Mouse (Mus musculus) midbrain, embryonic 14.5 days (tissue): ENCODE measurements at regions not wholly inside any gene's neighbourhood (a gene's known extent, or its start where the extent isn't known, plus 50 kb on each side); places are given as distances from the start of the nearest gene placed in this dataset.

ENCODE experiments used
- ATAC-seq: fragments of 200-750 bp; cut with Nextera tagmentation; 2 replicates; pipeline ENCODE4 v1.8.0; 2017; ENCODE audit warnings: moderate number of reproducible peaks, moderate library complexity; ENCODE audit not compliant: low FRiP score, low TSS enrichment
- DNase-seq: peaks from one replicate; pipeline ENCODE4 v3.0.0-alpha.2; 2015
- H3K27ac ChIP-seq: fragments of 300-500 bp; sonication (generic); replicated peaks from 2 replicates; pipeline ENCODE4 v1.5.1; 2014; ENCODE audit warnings: mild to moderate bottlenecking, low read depth, low read length, moderate library complexity
- H3K27me3 ChIP-seq: fragments of 300-500 bp; sonication (generic); 2 replicates; pipeline ENCODE4 v1.6.1; 2014; ENCODE audit warnings: low read length, control low read depth, mixed read lengths; ENCODE audit not compliant: control insufficient read depth, insufficient read depth
- H3K36me3 ChIP-seq: fragments of 300-500 bp; sonication (generic); 2 replicates; pipeline ENCODE4 v1.6.1; 2014; ENCODE audit warnings: low read length, control low read depth; ENCODE audit not compliant: control insufficient read depth, insufficient read depth
- H3K4me1 ChIP-seq: fragments of 300-500 bp; sonication (generic); 2 replicates; pipeline ENCODE4 v1.6.1; 2014; ENCODE audit warnings: mild to moderate bottlenecking, antibody characterized with exemption, low read length, control low read depth; ENCODE audit not compliant: control insufficient read depth, insufficient read depth
- H3K4me2 ChIP-seq: fragments of 300-500 bp; sonication (generic); 2 replicates; pipeline ENCODE4 v1.6.1; 2014; ENCODE audit warnings: mild to moderate bottlenecking, low read length, moderate library complexity
- H3K4me3 ChIP-seq: fragments of 300-500 bp; sonication (generic); replicated peaks from 2 replicates; pipeline ENCODE4 v1.5.1; 2014; ENCODE audit warnings: low read depth, low read length
- H3K9ac ChIP-seq: fragments of 300-500 bp; sonication (generic); replicated peaks from 2 replicates; pipeline ENCODE4 v1.6.1; 2014; ENCODE audit warnings: mild to moderate bottlenecking, low read length, moderate library complexity
- H3K9me3 ChIP-seq: fragments of 300-500 bp; sonication (generic); 2 replicates; pipeline ENCODE4 v1.6.1; 2016; ENCODE audit warnings: low read length, control low read depth, mixed read lengths; ENCODE audit not compliant: control insufficient read depth
- WGBS: fragments of 180-500 bp; shearing (Covaris S2); extraction: QIAGEN DNeasy Blood & Tissue Kit; methylation state at CpG from one replicate; pipeline ENCODE4 v1.1.7; 2014; 5-methylcytosine and 5-hydroxymethylcytosine counted together

DNA sequence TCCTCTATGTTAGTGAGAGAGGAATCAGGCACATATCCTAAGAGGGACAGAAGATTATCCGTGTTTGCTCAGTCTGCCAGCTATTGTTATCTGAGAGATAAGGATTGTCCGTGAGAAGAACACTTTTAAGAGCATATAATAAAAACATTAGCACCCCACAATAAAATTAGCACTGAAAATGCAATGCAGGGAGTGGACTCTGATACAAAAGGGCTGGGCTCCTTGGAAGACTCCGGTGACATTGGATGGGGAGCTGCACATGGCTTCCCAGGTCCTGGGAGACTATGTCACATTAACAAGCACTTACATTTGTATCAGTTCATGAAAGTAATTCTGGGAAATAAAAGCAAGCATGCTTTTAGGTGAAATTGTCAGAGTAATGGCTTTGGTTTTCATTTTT is 238.6 kb upstream of the Map3k1 start:
- Histone ChIP-seq H3K4me2 (no peak overlapping the region), H3K4me1 (no peaks in the 10 kb centered on the region), H3K9me3 (no peaks in the 10 kb centered on the region), H3K4me3 (no peak overlapping the region), H3K9ac (no peak overlapping the region), H3K27me3 (no peaks in the 10 kb centered on the region), H3K36me3 (no peaks in the 10 kb centered on the region), H3K27ac (no peak overlapping the region)
- WGBS = 64% methylated on average over 3 of the region's 3 CpGs
- ATAC-seq = no peak
- no peak for DNase-seq

DNA sequence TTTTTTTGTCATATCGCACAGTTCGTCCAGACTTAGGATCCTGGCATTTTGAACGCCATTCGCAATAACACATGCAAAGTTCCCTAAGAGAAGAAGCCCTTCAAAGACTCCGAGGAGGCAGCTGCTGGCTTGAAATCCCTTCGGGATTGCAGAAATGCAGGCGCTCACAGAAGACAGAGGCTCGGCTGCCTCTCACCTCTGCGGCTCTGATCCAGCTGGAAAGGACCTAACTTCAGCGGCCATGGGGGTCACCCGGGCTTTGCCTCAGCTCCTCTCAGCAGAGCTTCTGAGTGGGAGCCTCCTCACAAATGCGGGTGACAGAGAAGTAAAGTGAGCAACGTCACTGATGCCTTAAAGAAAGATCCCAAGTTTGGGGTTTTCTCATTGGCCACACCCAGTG is 239.1 kb upstream of the Map3k1 start:
- ATAC-seq (no peak), DNase-seq (no peak)
- no peaks in the 10 kb centered on the region for H3K27me3 ChIP-seq
- no peaks in the 10 kb centered on the region for H3K4me1 ChIP-seq
- no peak overlapping the region for H3K9ac ChIP-seq
- no peaks in the 10 kb centered on the region for H3K36me3 ChIP-seq
- no peak overlapping the region for H3K4me3 ChIP-seq
- H3K27ac ChIP-seq = no peak overlapping the region
- no peak overlapping the region for H3K4me2 ChIP-seq
- no peaks in the 10 kb centered on the region for H3K9me3 ChIP-seq
- 77% methylated on average over 13 of the region's 13 CpGs for WGBS

DNA sequence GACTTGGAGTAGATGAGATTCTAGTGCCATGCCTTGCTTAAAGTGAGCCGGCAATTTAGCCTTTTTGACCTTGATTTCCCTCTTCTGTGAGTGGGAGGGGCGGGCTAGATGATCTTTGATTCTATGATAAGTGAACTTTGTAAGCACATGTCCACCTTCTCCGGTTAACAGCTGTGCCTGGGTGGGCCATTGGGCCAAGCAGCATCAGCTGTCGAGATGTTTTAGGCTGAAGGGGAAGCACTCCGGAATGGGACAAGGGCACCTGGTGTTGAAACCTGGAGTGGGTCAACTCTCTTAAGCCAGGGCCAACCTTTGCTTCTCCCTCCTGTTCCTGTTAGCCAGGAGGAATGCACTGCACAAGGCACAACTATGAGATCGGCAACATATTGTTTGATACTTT is 239.5 kb upstream of the Map3k1 start:
- no peak overlapping the region for H3K9ac ChIP-seq
- no peak overlapping the region for H3K4me3 ChIP-seq
- DNase-seq (no peak), ATAC-seq (no peak)
- 89% methylated on average over 6 of the region's 6 CpGs for WGBS
- H3K27me3 ChIP-seq = no peaks in the 10 kb centered on the region
- no peak overlapping the region for H3K4me2 ChIP-seq
- H3K27ac ChIP-seq = no peak overlapping the region
- H3K4me1 ChIP-seq = no peaks in the 10 kb centered on the region
- no peaks in the 10 kb centered on the region for H3K36me3 ChIP-seq
- no peaks in the 10 kb centered on the region for H3K9me3 ChIP-seq

DNA sequence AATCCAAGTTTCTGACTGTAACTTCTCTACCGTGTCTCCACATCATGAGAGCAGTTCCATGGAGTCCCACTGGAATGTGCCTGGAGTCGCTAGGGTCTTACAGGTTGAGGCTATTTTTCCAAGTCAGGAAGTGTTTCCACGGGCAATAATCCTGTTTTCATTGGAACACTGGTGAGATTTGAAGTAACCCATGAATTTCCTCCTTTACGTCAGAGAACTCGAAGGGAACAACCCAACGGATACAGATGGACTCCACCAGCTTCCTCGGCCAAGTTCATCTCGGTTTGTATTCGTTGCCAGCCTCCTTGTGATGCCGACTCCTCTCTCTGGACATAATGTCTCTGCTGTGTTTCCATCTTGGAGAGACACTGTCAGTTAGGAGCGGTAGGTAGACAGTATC is 237.4 kb upstream of the Ankrd55 start:
- ATAC-seq (no peak), DNase-seq (no peak)
- Histone ChIP-seq H3K27ac (no peak overlapping the region), H3K4me2 (no peak overlapping the region), H3K27me3 (no peaks in the 10 kb centered on the region), H3K36me3 (no peaks in the 10 kb centered on the region), H3K4me3 (no peak overlapping the region), H3K4me1 (no peaks in the 10 kb centered on the region), H3K9ac (no peak overlapping the region), H3K9me3 (no peaks in the 10 kb centered on the region)
- WGBS = 93% methylated on average over 11 of the region's 11 CpGs

DNA sequence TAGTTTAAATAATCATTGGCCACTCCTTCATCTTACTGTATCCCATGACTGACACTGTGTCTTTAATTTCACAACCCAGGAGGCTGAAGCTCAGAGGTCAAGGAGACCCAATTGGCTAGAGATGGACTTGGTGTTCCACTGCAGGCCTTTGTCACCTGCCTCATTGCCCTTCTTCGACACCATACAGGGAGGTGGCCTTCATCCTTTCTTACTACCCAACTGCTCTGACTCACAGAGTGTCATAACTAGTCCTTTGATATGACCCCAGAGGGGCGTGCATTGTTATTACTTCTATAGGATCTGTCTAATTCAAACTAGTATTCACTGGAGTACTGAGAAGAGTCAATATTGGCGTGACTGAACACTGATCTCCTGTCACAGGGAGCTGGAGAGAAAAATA is 236.2 kb upstream of the Ankrd55 start:
- no peak overlapping the region for H3K9ac ChIP-seq
- no peak for ATAC-seq
- H3K27ac ChIP-seq = no peak overlapping the region
- no peak for DNase-seq
- H3K27me3 ChIP-seq = no peaks in the 10 kb centered on the region
- no peak overlapping the region for H3K4me2 ChIP-seq
- WGBS = 83% methylated on average over 3 of the region's 3 CpGs
- H3K36me3 ChIP-seq = no peaks in the 10 kb centered on the region
- no peak overlapping the region for H3K4me3 ChIP-seq
- H3K9me3 ChIP-seq = no peaks in the 10 kb centered on the region
- H3K4me1 ChIP-seq = no peaks in the 10 kb centered on the region

DNA sequence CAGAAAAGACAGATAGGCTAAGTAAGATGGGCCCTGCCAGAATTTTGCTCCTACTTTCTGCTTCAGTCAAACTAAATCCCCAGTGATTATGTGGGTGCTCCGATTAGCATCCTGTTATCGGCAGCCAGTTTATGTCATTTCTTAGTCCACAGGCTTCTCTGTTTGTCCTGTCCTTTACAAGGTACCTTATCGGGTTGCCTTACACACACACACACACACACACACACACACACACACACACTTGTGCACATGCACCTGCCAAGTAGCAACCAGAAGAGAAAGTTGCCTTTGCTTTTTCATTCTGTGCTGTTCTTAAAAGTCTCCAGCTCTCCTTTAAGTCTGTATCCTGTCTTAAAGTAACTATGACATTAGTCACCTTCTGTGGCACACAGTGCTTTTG is 235.8 kb upstream of the Ankrd55 start:
- H3K36me3 ChIP-seq = no peaks in the 10 kb centered on the region
- H3K9me3 ChIP-seq = no peaks in the 10 kb centered on the region
- ATAC-seq = no peak
- WGBS = 94% methylated on average over 3 of the region's 3 CpGs
- no peaks in the 10 kb centered on the region for H3K27me3 ChIP-seq
- no peak overlapping the region for H3K4me2 ChIP-seq
- H3K4me1 ChIP-seq = no peaks in the 10 kb centered on the region
- H3K27ac ChIP-seq = no peak overlapping the region
- no peak overlapping the region for H3K9ac ChIP-seq
- no peak overlapping the region for H3K4me3 ChIP-seq
- no peak for DNase-seq

DNA sequence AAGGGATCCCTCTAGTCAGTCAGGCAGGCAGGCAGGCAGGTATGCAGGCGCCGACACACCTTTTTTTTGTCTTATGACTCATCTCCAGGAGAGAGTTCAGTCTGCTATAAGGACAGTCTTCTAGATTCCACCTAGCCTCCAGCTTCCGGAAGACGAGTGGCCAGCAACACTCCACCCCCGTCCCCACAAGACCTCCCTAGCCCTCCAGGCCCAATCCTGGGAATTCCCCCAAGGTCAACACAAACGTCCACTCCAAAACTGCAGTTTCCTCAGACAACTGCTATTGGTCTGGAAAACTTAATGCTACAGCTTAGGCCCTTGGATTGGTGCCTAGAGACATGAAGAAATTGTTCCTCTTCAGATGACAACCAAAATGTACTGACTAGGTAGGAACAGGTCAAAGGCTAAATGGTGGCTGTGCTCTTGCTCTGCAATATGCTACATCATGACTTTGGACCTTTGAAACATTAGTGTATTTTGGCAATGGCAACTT is 233.3 kb upstream of the Ankrd55 start:
- Histone ChIP-seq H3K9ac (no peak overlapping the region), H3K27ac (no peak overlapping the region), H3K4me2 (no peak overlapping the region), H3K4me3 (no peak overlapping the region), H3K9me3 (no peaks in the 10 kb centered on the region), H3K4me1 (no peaks in the 10 kb centered on the region), H3K27me3 (no peaks in the 10 kb centered on the region), H3K36me3 (no peaks in the 10 kb centered on the region)
- DNase-seq (no peak), ATAC-seq (no peak)
- WGBS = 87% methylated on average over 6 of the region's 6 CpGs

DNA sequence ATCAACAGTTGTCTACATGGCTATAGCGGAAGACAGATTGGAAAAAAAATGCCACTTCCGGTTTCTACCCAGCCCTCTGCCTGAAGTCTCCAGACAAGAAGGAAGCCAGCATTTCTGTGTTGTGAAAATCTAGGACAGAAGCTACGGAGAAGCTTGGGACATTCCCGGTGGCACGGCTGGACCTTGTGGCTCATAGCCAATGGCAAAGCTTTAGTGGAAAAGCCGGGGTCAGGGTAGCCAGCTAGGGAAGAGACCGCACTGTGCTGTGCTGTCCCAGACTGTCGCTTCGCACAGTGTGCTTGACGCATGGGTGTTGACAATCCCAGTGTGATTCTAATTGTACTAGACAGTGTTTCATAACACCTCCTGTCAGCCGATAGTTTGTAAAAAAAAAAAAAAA is 230.0 kb upstream of the Ankrd55 start:
- 89% methylated on average over 11 of the region's 11 CpGs for WGBS
- no peak for DNase-seq

DNA sequence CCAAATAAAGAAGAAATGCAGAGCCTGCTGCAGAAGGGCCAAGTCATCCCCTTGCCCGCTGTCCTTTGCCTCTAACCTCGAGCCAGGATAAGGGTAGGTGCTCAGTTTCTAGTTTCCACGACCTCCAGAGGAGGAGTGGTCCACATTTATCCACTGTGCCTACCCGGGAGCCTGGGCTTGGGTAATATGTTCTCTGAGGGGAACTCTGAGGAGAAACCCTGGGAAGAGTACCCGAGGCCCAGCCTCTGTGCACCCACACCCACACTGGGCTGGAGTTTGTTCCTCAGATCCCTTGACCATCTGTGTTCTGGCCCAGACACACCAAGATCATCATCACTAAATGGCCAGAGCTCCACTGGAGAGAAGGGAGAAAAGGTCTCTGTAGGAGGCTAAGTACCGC is 229.5 kb upstream of the Ankrd55 start:
- Histone ChIP-seq H3K36me3 (no peaks in the 10 kb centered on the region), H3K27ac (no peak overlapping the region), H3K4me3 (no peak overlapping the region), H3K4me2 (no peak overlapping the region), H3K27me3 (no peaks in the 10 kb centered on the region), H3K9me3 (no peaks in the 10 kb centered on the region), H3K4me1 (no peaks in the 10 kb centered on the region; the same call in 1 of the 2 replicates), H3K9ac (no peak overlapping the region)
- DNase-seq = no peak
- 83% methylated on average over 6 of the region's 6 CpGs for WGBS
- ATAC-seq = no peak

More for the DNA sequence above, 230.0 kb upstream of the Ankrd55 start:
- no peaks in the 10 kb centered on the region for H3K36me3 ChIP-seq
- no peaks in the 10 kb centered on the region for H3K9me3 ChIP-seq
- H3K4me2 ChIP-seq = no peak overlapping the region
- no peak overlapping the region for H3K9ac ChIP-seq
- H3K4me3 ChIP-seq = no peak overlapping the region
- H3K27ac ChIP-seq = no peak overlapping the region
- H3K4me1 ChIP-seq = no peaks in the 10 kb centered on the region
- no peak for ATAC-seq
- H3K27me3 ChIP-seq = no peaks in the 10 kb centered on the region
